Mouse (Mus musculus) yolk sac, embryonic 10.5 days (tissue): ENCODE data around the gene Zfp654.

Experiments used
- DNase-seq: peaks from one replicate; pipeline ENCODE4 v3.0.0-alpha.2; 2017; ENCODE audit warnings: low spot score

Gene Zfp654

GRCm38 (mm10) chr16:64766696-64767300, 84.7 kb downstream of the Zfp654 start:
- no peak for DNase-seq

DNA sequence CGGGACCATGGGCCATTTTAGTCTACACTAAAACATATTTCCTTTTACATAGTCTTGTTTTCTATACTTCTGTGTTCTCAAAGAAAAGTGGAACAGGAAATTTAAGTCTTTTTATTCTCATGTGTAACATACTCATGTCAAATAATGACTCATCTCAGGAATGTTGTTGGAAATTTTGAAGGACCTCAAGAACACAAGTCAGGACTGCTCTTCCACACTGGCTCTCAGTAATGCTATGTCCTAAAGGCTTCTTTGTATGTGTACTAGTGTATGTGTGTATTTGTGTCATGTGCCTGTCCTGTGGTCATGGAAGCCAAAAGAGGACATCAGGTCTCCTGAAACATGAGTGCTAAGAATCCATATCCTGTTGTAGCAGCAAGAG, 92.2 kb downstream of the Zfp654 start:
- no peak for DNase-seq

DNA sequence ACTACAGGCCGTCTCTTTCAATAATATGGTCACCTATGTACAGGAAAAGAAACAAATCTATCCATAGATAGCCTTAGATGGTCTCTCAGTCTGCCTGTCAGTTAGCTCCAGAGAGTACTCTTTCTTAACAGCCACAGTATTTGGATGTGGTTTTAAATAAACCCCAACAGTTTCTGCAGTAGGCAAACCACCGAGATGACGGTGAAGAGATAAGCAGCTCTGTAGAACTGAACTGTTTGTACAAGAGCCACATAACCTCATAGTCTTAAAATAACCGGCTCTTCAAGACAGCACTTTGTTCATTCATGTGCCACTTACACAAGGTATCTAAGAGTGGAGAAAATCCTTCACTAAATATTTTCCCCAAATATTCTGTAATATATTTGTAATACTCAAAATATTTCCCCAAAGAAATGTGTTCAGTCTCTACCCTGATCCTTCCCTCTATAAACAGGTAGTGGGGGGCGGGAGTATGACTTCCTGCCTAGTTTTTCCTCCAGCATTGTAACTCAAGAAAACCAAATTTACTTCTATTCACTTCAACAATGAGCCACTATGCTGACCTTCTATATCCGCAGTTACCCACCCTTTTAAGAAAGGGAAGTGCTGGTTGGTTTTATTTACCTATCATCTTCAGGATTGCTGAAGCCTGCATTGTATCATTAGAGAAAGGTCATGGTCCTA, 92.7 kb downstream of the Zfp654 start:
- DNase-seq, result no peak

GRCm38 (mm10) chr16:64757666-64758400, 93.6 kb downstream of the Zfp654 start:
- DNase-seq, result no peak

GRCm38 (mm10) chr16:64756321-64756720, 95.1 kb downstream of the Zfp654 start:
- DNase-seq, result no peak

DNA sequence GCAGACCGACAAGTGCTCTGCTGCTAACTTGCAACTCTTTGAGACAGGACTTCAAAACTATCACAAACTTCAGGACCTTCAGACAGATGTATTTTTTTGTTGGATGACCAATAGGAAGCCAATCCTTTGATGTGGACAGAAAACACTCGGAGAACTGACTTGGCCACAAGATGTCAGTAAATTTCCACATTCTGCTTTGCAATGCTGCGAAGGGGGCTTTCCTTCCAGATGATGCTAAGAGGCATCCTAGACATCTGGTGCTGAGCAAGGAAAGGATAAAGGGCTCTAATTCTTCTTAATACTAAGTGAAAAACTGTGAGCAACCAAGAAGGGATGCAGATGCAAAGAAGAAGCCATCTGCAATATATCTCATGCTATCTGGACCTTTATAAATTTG, 96.7 kb downstream of the Zfp654 start:
- DNase-seq, result no peak

DNA sequence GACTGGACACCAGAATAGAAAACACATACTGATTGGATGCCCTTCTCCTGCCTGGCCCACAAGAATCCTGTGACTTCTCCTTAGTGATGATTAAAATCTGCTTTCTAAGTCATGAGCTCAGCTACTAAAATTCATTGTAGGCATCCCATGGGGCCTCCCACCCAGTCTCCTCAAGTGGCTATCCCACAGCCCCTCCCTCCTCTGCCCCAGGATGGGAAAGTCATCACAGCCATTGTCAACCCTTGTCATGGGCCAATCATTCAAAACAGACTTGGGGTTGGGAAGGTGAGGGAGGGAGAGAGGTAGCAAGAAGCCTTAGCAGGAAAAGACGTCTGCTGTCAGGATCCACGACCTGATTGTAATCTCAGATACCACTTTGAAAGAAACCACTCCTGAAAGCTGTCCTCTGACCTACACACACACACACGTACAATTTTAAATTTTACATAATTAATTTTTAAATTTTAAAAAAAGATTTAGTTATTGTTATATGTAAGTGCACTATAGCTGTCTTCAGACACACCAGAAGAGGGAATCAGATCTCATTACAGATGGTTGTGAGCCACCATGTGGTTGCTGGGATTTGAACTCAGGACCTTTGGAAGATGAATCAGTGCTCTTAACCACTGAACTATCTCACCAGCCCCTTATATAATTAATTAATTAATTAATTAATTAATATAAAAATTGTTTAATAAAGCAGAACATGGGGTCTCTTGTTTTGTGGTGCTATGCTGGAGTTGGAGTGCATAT, 97.3 kb downstream of the Zfp654 start:
- DNase-seq, result no peak

GRCm38 (mm10) chr16:64748237-64748636, 103.2 kb downstream of the Zfp654 start:
- DNase-seq, result peak; percentile 20

GRCm38 (mm10) chr16:64745089-64745488, 106.4 kb downstream of the Zfp654 start:
- DNase-seq, result no peak

DNA sequence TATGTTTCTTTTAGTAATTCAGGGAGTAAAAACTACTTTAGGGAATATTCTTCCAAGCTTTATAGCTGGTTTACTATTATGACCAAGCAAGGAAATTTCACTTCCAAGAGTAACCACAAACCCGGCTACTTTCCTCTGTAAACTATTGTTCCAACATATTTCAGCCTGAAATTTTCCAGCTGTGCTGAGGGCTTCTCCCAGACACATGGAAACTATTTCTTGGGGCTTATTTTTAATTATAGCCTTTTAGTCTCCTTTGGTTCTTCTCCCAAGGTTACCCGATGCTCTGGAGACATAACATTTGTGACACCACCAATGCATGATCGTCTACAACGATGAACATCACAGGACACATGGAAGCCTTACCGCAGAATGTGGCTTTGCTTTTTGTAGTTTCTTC, 114.2 kb downstream of the Zfp654 start:
- DNase-seq, result no peak
